Mouse (Mus musculus) fat pad, adult 2 months (tissue): Measurements from ENCODE around the gene Fam193a.

Experiments used
- DNase-seq: peaks from one replicate; pipeline ENCODE4 v3.0.0-alpha.2; 2011; ENCODE audit warnings: low read depth, low spot score; ENCODE audit errors: extremely low read depth

Gene Fam193a

DNA sequence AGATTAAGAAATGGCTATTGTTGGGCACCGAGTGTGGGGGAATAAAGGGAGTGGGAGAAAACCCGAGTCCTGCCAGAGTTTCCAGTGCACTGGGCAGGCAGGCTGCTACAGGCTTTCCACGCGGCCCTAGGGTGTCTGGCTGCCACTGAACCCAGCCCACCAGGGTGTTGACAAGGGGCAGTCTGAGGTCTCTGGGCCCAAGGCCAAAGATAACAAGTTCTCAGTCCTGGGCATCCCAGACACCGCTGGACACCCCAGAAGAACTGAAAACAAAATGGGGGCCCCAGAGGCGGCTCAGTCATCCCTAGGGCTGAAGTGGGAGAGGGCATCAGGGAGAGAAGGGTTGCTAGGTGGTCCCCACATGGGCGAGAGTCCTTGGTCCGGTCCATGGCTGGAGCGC is 76.5 kb downstream of the Fam193a start:
- no peak for DNase-seq

- no peak for DNase-seq
Measured at GRCm38 (mm10) chr5:34458994-34459393, 89.3 kb downstream of the Fam193a start.

- DNase-seq = no peak
Measured at GRCm38 (mm10) chr5:34461294-34461693, 91.6 kb downstream of the Fam193a start.

DNA sequence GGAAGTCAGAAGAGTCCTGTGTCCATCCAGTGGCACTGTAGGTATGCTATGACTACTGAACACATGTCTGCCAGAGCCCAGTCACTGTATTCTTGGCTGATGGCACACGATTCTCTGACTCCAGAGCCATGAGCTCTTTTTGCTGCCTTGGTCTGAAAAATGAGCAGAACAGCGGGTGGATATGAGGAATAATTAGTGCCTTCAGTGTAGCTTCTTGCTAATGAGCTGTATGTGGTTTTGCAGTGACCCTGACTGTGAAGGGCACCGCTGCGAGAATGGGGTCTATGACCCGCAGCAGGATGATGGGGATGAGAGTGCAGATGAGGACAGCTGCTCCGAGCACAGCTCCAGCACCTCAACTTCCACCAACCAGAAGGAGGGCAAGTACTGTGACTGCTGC is 92.1 kb downstream of the Fam193a start:
- DNase-seq = no peak

DNA sequence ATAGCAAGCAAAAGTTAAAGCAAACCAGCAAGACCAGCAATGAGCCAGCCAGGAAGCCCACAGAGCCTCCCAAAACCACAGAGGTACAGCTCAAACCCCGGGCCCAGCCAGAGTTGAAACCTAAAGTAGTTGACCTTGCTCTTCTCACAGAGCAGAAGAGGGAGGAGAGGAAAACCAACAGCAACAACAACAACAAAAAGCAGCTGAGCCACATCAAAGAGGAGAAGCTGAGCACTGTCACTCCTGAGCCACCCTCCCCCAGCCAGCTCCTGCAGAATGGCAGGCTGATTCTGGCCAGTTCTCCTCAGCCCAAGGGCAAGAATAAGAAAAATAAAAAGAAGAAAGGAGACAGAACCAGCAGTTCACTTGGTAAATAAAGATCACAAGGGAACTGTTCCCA is 96.3 kb downstream of the Fam193a start:
- no peak for DNase-seq

DNA sequence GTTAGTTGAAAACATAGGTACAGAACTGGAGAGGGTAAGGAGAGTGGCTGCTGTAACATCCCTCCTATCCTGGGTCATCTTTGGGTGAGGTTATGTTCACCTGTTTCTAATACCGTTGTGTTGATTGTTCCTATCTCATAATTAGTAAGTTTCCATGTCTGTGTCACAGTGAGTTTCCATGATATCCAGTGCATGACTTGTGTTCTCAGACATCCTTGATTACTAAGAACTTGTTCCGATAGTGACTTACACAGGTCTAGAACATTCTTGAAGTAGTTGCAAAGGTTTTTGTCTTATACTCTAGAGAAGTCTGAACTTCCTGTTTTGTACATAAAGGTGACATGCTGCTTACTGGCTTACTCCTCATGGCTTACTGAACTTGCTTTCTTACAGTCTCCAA is 96.9 kb downstream of the Fam193a start:
- DNase-seq = no peak

DNA sequence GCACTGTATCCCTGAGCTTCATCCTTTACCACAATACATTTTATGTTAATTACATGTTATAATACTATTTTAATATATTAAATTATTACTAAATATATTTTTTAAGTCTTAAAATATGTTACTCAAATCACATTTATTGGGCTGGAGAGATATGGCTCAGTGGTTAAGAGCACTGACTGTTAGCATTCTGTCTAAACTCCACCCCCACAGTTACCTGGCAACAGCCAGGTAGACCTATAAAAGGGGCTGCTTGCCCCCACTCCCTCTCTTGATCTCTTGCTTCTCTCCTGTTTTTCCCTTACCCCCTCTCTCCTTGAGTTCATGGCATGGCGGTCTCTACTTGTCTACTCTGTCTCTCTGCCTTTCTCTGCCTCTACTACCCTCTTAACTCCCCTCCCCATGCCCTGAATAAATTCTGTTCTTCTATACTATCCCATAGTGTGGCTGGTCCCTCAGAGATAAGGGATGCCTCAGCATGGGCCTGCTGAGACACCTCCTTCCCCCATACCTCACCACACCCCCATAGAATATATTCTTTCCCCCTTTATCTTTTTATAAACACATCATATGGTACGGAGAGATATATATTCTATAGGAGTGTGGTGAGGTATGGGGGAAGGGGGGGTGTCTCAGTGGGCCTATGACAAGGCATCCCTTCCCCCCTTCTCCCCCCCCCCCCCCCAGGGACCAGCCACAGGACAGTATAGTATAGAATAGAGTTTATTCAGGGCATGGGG is 98.5 kb downstream of the Fam193a start:
- no peak for DNase-seq

GRCm38 (mm10) chr5:34480926-34481325 is 111.2 kb downstream of the Fam193a start:
- DNase-seq = no peak

DNA sequence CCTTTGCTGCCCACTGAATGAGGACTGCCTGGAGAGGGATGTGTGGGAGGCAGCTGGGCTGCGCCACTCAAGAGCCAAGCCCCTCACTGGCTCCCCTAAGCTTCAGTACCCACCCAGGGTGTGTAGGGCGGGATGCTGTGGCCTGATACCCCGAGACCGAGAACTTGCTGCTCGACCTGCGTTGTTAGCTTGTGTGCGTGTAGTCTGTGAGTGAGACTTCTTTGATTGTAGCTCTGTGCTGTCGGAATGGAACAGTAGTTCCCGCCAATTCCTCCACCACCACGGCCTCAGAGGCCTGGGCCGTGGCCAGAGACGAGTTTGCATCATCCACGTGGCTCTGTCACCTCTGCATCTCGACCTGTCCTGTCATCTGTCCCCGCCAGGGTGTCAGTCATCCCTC is 116.0 kb downstream of the Fam193a start:
- no peak for DNase-seq

- no peak for DNase-seq
Measured at GRCm38 (mm10) chr5:34487320-34488090, 117.8 kb downstream of the Fam193a start.

DNA sequence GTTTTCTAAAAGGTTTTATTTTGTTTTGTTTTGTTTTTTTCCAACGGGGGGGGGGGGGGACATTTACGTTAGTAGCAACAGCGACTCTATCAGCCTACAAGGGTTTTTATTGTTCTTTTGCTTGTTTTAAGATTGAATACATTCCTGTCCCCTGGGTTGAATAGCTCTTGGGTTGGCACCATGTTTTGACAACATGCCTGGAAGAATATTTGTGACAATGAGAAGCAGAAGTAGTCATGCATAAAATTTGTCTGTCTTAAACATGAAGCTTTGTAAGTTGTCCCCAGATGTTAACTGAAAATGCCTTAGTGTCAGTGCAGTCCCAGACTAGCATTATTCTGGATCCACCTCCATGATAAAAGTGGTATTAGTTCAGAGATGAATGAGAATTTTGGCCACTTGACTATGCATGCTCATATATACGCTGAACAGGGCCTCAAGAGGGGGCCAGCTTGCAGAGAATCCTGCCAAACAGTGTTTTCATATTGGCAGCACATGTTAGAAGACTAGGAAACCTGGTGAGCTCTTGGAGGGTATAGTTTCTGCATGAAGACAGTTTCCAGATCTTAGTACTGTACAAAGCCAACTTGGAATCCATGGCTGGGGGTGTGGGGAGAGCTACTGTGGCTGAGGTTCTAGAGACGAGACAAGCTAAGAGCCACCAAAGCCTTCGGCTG is 119.1 kb downstream of the Fam193a start:
- no peak for DNase-seq

- no peak for DNase-seq
Measured at GRCm38 (mm10) chr5:34489418-34489787, 119.7 kb downstream of the Fam193a start.

- DNase-seq = no peak
Measured at GRCm38 (mm10) chr5:34496745-34497144, 127.0 kb downstream of the Fam193a start.

GRCm38 (mm10) chr5:34500886-34501285 is 131.2 kb downstream of the Fam193a start:
- no peak for DNase-seq

- DNase-seq = no peak
Measured at GRCm38 (mm10) chr5:34501588-34501987, 131.9 kb downstream of the Fam193a start.

GRCm38 (mm10) chr5:34502411-34502810 is 132.7 kb downstream of the Fam193a start:
- DNase-seq = no peak

- no peak for DNase-seq
Measured at GRCm38 (mm10) chr5:34502821-34503220, 133.1 kb downstream of the Fam193a start.

DNA sequence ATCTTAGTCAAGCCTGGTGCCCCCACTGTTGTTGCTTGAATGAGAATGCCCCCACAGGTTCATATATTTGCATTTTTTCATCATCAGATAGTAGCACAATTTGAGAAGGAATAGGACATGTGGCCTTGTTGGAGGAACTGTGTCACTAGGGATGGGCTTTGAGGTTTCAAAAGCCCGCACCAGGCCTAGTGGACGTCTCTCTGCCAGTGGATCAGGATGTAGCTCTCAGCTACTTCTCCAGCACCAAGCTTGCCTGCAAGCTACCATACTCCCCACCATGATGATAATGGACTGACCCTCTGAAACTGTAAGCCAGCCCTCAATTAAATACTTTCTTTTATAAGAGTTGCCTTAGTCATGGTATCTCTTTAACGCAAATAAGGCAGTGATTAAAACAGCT is 142.8 kb downstream of the Fam193a start:
- no peak for DNase-seq

DNA sequence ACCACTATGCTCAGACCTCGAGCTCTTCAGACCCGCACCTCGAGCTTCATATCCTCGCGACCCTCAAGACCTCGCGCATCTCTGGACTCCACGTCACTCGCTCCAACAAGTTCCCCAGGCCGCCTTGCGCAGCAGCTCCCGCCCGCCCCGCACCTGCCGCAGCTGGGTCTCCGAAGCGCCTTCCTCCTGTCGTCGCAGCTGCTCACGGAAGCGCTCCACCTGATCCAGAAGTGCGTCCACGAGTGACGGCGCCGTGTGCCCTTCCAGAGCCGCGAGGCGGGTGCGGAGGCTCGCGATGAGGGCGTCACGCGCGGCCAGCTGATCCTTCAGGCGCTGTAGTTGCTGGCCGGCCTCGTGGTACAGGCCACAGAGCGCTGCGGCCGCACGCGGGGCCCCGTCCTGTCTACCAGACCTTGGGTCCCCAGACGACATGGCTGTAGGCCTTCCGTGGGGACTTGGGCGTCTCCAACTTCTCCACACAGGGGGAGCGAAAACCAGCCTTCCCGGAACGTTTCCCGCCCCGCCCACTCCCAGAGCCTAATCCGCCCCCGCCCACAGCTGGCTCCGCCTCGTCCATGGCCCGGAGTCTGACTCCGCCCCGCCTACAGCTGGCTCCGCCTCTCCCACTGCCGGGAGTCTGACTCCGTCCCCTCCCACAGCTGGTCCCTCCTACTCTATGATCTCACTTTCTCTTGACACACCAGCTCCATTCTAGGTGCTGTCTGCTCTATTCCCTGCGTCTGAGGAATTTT is 143.9 kb downstream of the Fam193a start, which contains the start of gene Tnip2:
Gene Tnip2, minus strand, starts transcription at position 526 of the 752 bp plus-strand sequence.
- no peak for DNase-seq

- no peak for DNase-seq
Measured at GRCm38 (mm10) chr5:34514218-34514566, 144.5 kb downstream of the Fam193a start.

- DNase-seq = no peak
Measured at GRCm38 (mm10) chr5:34515096-34515495, 145.4 kb downstream of the Fam193a start.
